Mouse (Mus musculus) neural tube, embryonic 15.5 days (tissue): ENCODE data around the gene Ofcc1. TPM values are rescaled to one million over a fixed set of nuclear protein-coding genes. Genes with fewer than 3 reads are reported as not detected.
A peak's percentile ranks its signal among the peaks of the same experiment; 100 is the strongest.

Source experiments
- ATAC-seq: fragments of 200-750 bp; cut with Nextera tagmentation; 2 replicates; pipeline ENCODE4 v1.8.0; 2017; ENCODE audit warnings: mild to moderate bottlenecking, moderate TSS enrichment, moderate library complexity; ENCODE audit not compliant: low FRiP score
- H3K27ac ChIP-seq: fragments of 300-500 bp; sonication (generic); replicated peaks from 2 replicates; pipeline ENCODE4 v1.5.1; 2015; ENCODE audit warnings: mild to moderate bottlenecking, inconsistent platforms
- H3K27me3 ChIP-seq: fragments of 300-500 bp; sonication (generic); replicated peaks from 2 replicates; pipeline ENCODE4 v1.6.1; 2015; ENCODE audit warnings: inconsistent platforms
- H3K36me3 ChIP-seq: fragments of 300-500 bp; sonication (generic); 2 replicates; pipeline ENCODE4 v1.6.1; 2015; ENCODE audit warnings: inconsistent platforms
- H3K4me1 ChIP-seq: fragments of 300-500 bp; sonication (generic); 2 replicates; pipeline ENCODE4 v1.6.1; 2015; ENCODE audit warnings: inconsistent platforms
- H3K4me2 ChIP-seq: fragments of 300-500 bp; sonication (generic); 2 replicates; pipeline ENCODE4 v1.6.1; 2015; ENCODE audit warnings: inconsistent platforms, mild to moderate bottlenecking, moderate library complexity
- H3K4me3 ChIP-seq: fragments of 300-500 bp; sonication (generic); replicated peaks from 2 replicates; pipeline ENCODE4 v1.5.1; 2015; ENCODE audit warnings: mild to moderate bottlenecking, inconsistent platforms
- H3K9ac ChIP-seq: fragments of 300-500 bp; sonication (generic); replicated peaks from 2 replicates; pipeline ENCODE4 v1.6.1; 2015; ENCODE audit warnings: mild to moderate bottlenecking, inconsistent platforms
- H3K9me3 ChIP-seq: fragments of 300-500 bp; sonication (generic); replicated peaks from 2 replicates; pipeline ENCODE4 v1.6.1; 2016; ENCODE audit warnings: inconsistent platforms
- WGBS: fragments of 180-500 bp; shearing (Covaris S2); methylation state at CpG from one replicate; pipeline ENCODE4 v1.1.7; 2015; ENCODE audit warnings: mixed read lengths; 5-methylcytosine and 5-hydroxymethylcytosine counted together
- polyA plus RNA-seq: library from polyadenylated mRNA; unstranded; fragments of >200 nt; fragmentation: Nextera tagmentation; extraction: Ambion mirVana; gene quantifications from 2 replicates; pipeline ENCODE4 v1.2.1, GENCODE M21; 2015

Gene Ofcc1
- polyA plus RNA-seq, 1 experiment from 2014 or later, result 0.10 TPM

GRCm38 (mm10) chr13:40074850-40075416, 286.3 kb downstream of the Ofcc1 start:
- Histone ChIP-seq H3K36me3 (no peaks in the 10 kb centered on the region), H3K27ac (no peak overlapping the region), H3K9me3 (no peaks in the 10 kb centered on the region), H3K9ac (no peak overlapping the region), H3K4me3 (no peak overlapping the region), H3K4me1 (no peaks in the 10 kb centered on the region), H3K4me2 (no peak overlapping the region), H3K27me3 (no peaks in the 10 kb centered on the region)
- WGBS, result 47% methylated on average over 3 of the region's 3 CpGs
- no peak for ATAC-seq

- no peak overlapping the region for H3K4me2 ChIP-seq
- H3K4me1 ChIP-seq, result no peaks in the 10 kb centered on the region
- H3K27me3 ChIP-seq, result no peaks in the 10 kb centered on the region
- H3K9me3 ChIP-seq, result no peaks in the 10 kb centered on the region
- no peaks in the 10 kb centered on the region for H3K36me3 ChIP-seq
- WGBS, result 74% methylated on average over 1 of the region's 1 CpGs
- no peak overlapping the region for H3K9ac ChIP-seq
- H3K27ac ChIP-seq, result no peak overlapping the region
- no peak for ATAC-seq
- no peak overlapping the region for H3K4me3 ChIP-seq
These were observed 291.2 kb downstream of the Ofcc1 start for GRCm38 (mm10) chr13:40070004-40070403.

- ATAC-seq, result no peak
- H3K4me3 ChIP-seq, result no peak overlapping the region
- H3K4me2 ChIP-seq, result no peak overlapping the region
- H3K9me3 ChIP-seq, result no peaks in the 10 kb centered on the region
- H3K27ac ChIP-seq, result no peak overlapping the region
- H3K9ac ChIP-seq, result no peak overlapping the region
- H3K4me1 ChIP-seq, result no peaks in the 10 kb centered on the region
- no peaks in the 10 kb centered on the region for H3K36me3 ChIP-seq
- H3K27me3 ChIP-seq, result no peaks in the 10 kb centered on the region
- 90% methylated on average over 5 of the region's 5 CpGs for WGBS
These were observed 300.0 kb downstream of the Ofcc1 start for GRCm38 (mm10) chr13:40061281-40061680.

GRCm38 (mm10) chr13:40037881-40038280, 323.4 kb downstream of the Ofcc1 start:
- no peak overlapping the region for H3K4me2 ChIP-seq
- no peak overlapping the region for H3K27ac ChIP-seq
- no peaks in the 10 kb centered on the region for H3K36me3 ChIP-seq
- ATAC-seq, result no peak
- H3K9ac ChIP-seq, result no peak overlapping the region
- H3K4me3 ChIP-seq, result no peak overlapping the region
- WGBS, result 69% methylated on average over 2 of the region's 2 CpGs
- H3K9me3 ChIP-seq, result no peaks in the 10 kb centered on the region
- H3K27me3 ChIP-seq, result no peaks in the 10 kb centered on the region
- no peaks in the 10 kb centered on the region for H3K4me1 ChIP-seq

GRCm38 (mm10) chr13:40036981-40037765, 324.1 kb downstream of the Ofcc1 start:
- Histone ChIP-seq H3K36me3 (no peaks in the 10 kb centered on the region), H3K27me3 (no peaks in the 10 kb centered on the region), H3K9me3 (no peaks in the 10 kb centered on the region), H3K4me1 (no peaks in the 10 kb centered on the region), H3K9ac (no peak overlapping the region), H3K27ac (no peak overlapping the region), H3K4me3 (no peak overlapping the region), H3K4me2 (no peak overlapping the region)
- WGBS, result 78% methylated on average over 17 of the region's 17 CpGs
- peak; percentile 28; the same call in 1 of the 2 replicates for ATAC-seq

- Histone ChIP-seq H3K9ac (no peak overlapping the region), H3K27ac (no peak overlapping the region), H3K4me1 (no peaks in the 10 kb centered on the region), H3K27me3 (no peaks in the 10 kb centered on the region), H3K4me2 (no peak overlapping the region), H3K36me3 (no peaks in the 10 kb centered on the region), H3K4me3 (no peak overlapping the region), H3K9me3 (no peaks in the 10 kb centered on the region)
- ATAC-seq, result no peak
- WGBS, result 98% methylated on average over 1 of the region's 1 CpGs
These were observed 331.8 kb downstream of the Ofcc1 start for GRCm38 (mm10) chr13:40029426-40029825.

GRCm38 (mm10) chr13:40028827-40029226, 332.4 kb downstream of the Ofcc1 start:
- H3K4me3 ChIP-seq, result no peak overlapping the region
- ATAC-seq, result no peak
- H3K4me2 ChIP-seq, result no peak overlapping the region
- 95% methylated on average over 4 of the region's 4 CpGs for WGBS
- H3K27ac ChIP-seq, result no peak overlapping the region
- H3K9me3 ChIP-seq, result no peaks in the 10 kb centered on the region
- no peaks in the 10 kb centered on the region for H3K27me3 ChIP-seq
- H3K9ac ChIP-seq, result no peak overlapping the region
- no peaks in the 10 kb centered on the region for H3K4me1 ChIP-seq
- no peaks in the 10 kb centered on the region for H3K36me3 ChIP-seq

- no peak overlapping the region for H3K27ac ChIP-seq
- no peaks in the 10 kb centered on the region for H3K36me3 ChIP-seq
- H3K4me2 ChIP-seq, result no peak overlapping the region
- H3K27me3 ChIP-seq, result no peaks in the 10 kb centered on the region
- no peaks in the 10 kb centered on the region for H3K9me3 ChIP-seq
- no peak overlapping the region for H3K9ac ChIP-seq
- H3K4me3 ChIP-seq, result no peak overlapping the region
- no peak for ATAC-seq
- H3K4me1 ChIP-seq, result no peaks in the 10 kb centered on the region
- WGBS, result 97% methylated on average over 4 of the region's 4 CpGs
These were observed 335.4 kb downstream of the Ofcc1 start for GRCm38 (mm10) chr13:40025816-40026215.

GRCm38 (mm10) chr13:40023201-40023777, 338.0 kb downstream of the Ofcc1 start:
- Histone ChIP-seq H3K27ac (no peak overlapping the region), H3K9ac (no peak overlapping the region), H3K4me3 (no peak overlapping the region), H3K4me2 (no peak overlapping the region), H3K36me3 (no peaks in the 10 kb centered on the region), H3K9me3 (no peaks in the 10 kb centered on the region), H3K27me3 (no peaks in the 10 kb centered on the region), H3K4me1 (no peaks in the 10 kb centered on the region)
- ATAC-seq, result no peak
- WGBS, result 40% methylated on average over 8 of the region's 8 CpGs

- no peaks in the 10 kb centered on the region for H3K27me3 ChIP-seq
- no peak overlapping the region for H3K4me2 ChIP-seq
- H3K36me3 ChIP-seq, result no peaks in the 10 kb centered on the region
- ATAC-seq, result no peak
- H3K4me3 ChIP-seq, result no peak overlapping the region
- H3K9ac ChIP-seq, result no peak overlapping the region
- H3K4me1 ChIP-seq, result no peaks in the 10 kb centered on the region
- 86% methylated on average over 1 of the region's 1 CpGs for WGBS
- no peak overlapping the region for H3K27ac ChIP-seq
- H3K9me3 ChIP-seq, result no peaks in the 10 kb centered on the region
These were observed 338.6 kb downstream of the Ofcc1 start for GRCm38 (mm10) chr13:40022609-40023008.

GRCm38 (mm10) chr13:40000236-40000635, 361.0 kb downstream of the Ofcc1 start:
- Histone ChIP-seq H3K4me3 (no peak overlapping the region), H3K4me2 (no peak overlapping the region), H3K4me1 (no peaks in the 10 kb centered on the region), H3K27me3 (no peaks in the 10 kb centered on the region), H3K27ac (no peak overlapping the region), H3K9ac (no peak overlapping the region), H3K36me3 (no peaks in the 10 kb centered on the region), H3K9me3 (no peaks in the 10 kb centered on the region)
- 85% methylated on average over 8 of the region's 8 CpGs for WGBS
- no peak for ATAC-seq

- H3K9me3 ChIP-seq, result no peaks in the 10 kb centered on the region
- H3K36me3 ChIP-seq, result no peaks in the 10 kb centered on the region
- H3K4me3 ChIP-seq, result no peak overlapping the region
- H3K9ac ChIP-seq, result no peak overlapping the region
- H3K4me2 ChIP-seq, result no peak overlapping the region
- ATAC-seq, result no peak
- H3K4me1 ChIP-seq, result no peaks in the 10 kb centered on the region
- WGBS, result 71% methylated on average over 4 of the region's 4 CpGs
- H3K27ac ChIP-seq, result no peak overlapping the region
- no peaks in the 10 kb centered on the region for H3K27me3 ChIP-seq
These were observed 363.3 kb downstream of the Ofcc1 start for GRCm38 (mm10) chr13:39997901-39998300.
